Mouse (Mus musculus): Measurements from ENCODE around the gene Jmjd6. TPM values are rescaled to one million over a fixed set of nuclear protein-coding genes. Genes with fewer than 3 reads are reported as not detected.
"Not testable (repeated sequence)": the region's sequence is repeated elsewhere in the genome, so short reads cannot be mapped to it uniquely, and the experiment has no call there.

The Jmjd6 gene
- polyA plus RNA-seq, 1 experiment from 2014 or later = 73.3 TPM

DNA sequence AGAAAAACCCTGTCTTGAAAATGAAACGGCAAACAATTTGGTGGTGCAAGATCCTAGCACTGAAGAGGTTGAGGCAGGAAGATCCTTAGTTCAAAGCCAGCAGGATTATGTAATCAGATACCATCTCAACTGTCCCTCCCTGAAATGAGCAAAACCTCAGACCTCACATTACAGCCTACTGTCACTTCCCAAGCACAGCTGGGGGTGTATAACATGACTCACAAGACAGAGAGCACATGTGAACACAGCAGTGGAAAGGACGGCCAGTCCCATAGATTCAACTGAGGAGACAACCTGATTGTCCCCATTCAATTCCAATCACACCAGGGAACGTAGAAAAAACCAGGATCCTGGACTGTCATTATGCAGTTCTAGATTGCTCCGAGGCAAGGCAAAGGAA is 7.0 kb downstream of the Jmjd6 start:
- H3K4me3 ChIP-seq (ENCODE audit: low read length) = no peak overlapping the region
- no peak overlapping the region for H3K9ac ChIP-seq (ENCODE audit: low read length)
- no peak overlapping the region for H3K4me2 ChIP-seq (ENCODE audit: low read depth, low read length)
- H3K4me1 ChIP-seq (ENCODE audit: control insufficient read depth, insufficient read depth, low read length) = peaks cover 18% of the 10 kb centered on the region
- 96% methylated on average over 4 of the region's 4 CpGs for WGBS
- ATAC-seq (replicated peaks; ENCODE audit: extremely low read depth, insufficient read depth, low FRiP score) = no peak
- H3K27me3 ChIP-seq (ENCODE audit: control insufficient read depth, insufficient read depth, low read length) = no peaks in the 10 kb centered on the region
- H3K9me3 ChIP-seq (replicated peaks; ENCODE audit: control insufficient read depth, low read length) = no peaks in the 10 kb centered on the region
- no peak overlapping the region for H3K27ac ChIP-seq (ENCODE audit: low read length)
- H3K36me3 ChIP-seq (ENCODE audit: control insufficient read depth, insufficient read depth) = peaks cover 82% of the 10 kb centered on the region

DNA sequence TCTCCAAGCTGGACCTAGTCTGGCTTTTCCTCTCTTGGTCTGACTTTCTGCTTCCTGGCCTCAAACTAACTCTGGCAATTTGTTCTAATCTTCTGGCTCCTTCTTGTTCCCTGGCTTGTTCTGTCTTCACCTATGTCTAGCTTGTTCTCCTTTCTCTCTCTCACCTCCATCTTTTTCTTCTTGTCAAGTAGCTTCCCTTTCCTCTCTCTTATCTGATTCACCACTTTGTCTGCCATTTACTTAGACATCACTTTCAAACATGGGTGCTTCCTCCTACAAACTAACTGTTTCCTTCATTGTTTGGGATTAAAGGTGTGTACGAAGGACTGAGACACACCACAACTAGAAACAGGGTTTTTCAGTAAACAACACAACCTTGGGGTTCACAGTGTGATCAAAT is 8.3 kb downstream of the Jmjd6 start:
- peaks cover 70% of the 10 kb centered on the region for H3K36me3 ChIP-seq (ENCODE audit: control insufficient read depth, insufficient read depth)
- WGBS = 82% methylated on average over 1 of the region's 1 CpGs

DNA sequence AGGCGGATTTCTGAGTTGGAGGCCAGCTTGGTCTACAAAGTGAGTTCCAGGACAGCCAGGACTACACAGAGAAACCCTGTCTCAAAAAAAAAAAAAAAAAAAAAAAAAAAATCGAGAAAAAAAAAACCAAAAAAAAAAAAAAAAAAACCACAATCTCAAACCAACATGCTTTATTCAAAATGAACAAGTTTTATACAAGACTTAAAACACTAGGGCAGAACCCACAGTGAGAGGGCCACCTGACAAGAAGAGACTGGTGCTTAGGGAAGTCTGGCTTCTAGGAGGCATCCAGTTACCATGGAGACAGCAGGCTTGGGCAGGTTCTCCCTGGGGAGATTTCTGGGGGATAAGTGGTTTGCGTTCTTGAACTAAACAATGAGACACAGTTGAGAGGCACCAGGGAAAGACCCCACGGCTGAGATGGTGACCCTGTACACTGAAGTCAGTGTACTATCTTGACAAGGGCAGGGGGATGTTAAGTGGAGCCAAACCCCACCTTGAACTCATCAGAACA is 11.0 kb downstream of the Jmjd6 start:
- no peak for ATAC-seq (replicated peaks; ENCODE audit: extremely low read depth, insufficient read depth, low FRiP score)
- Histone ChIP-seq H3K4me3 (ENCODE audit: low read length) (no peak overlapping the region), H3K36me3 (ENCODE audit: control insufficient read depth, insufficient read depth) (peaks cover 44% of the 10 kb centered on the region), H3K9me3 (replicated peaks; ENCODE audit: control insufficient read depth, low read length) (no peaks in the 10 kb centered on the region), H3K27me3 (ENCODE audit: control insufficient read depth, insufficient read depth, low read length) (no peaks in the 10 kb centered on the region), H3K27ac (ENCODE audit: low read length) (no peak overlapping the region), H3K9ac (ENCODE audit: low read length) (no peak overlapping the region), H3K4me2 (ENCODE audit: low read depth, low read length) (no peak overlapping the region), H3K4me1 (ENCODE audit: control insufficient read depth, insufficient read depth, low read length) (peaks cover 4% of the 10 kb centered on the region)
- 55% methylated on average over 3 of the region's 4 CpGs for WGBS

More for the DNA sequence above, 8.3 kb downstream of the Jmjd6 start:
- ATAC-seq (replicated peaks; ENCODE audit: extremely low read depth, insufficient read depth, low FRiP score) = no peak
- Histone ChIP-seq H3K4me2 (ENCODE audit: low read depth, low read length) (no peak overlapping the region), H3K27me3 (ENCODE audit: control insufficient read depth, insufficient read depth, low read length) (no peaks in the 10 kb centered on the region), H3K4me1 (ENCODE audit: control insufficient read depth, insufficient read depth, low read length) (peaks cover 5% of the 10 kb centered on the region), H3K27ac (ENCODE audit: low read length) (no peak overlapping the region), H3K9me3 (replicated peaks; ENCODE audit: control insufficient read depth, low read length) (no peaks in the 10 kb centered on the region), H3K9ac (ENCODE audit: low read length) (no peak overlapping the region), H3K4me3 (ENCODE audit: low read length) (no peak overlapping the region)

DNA sequence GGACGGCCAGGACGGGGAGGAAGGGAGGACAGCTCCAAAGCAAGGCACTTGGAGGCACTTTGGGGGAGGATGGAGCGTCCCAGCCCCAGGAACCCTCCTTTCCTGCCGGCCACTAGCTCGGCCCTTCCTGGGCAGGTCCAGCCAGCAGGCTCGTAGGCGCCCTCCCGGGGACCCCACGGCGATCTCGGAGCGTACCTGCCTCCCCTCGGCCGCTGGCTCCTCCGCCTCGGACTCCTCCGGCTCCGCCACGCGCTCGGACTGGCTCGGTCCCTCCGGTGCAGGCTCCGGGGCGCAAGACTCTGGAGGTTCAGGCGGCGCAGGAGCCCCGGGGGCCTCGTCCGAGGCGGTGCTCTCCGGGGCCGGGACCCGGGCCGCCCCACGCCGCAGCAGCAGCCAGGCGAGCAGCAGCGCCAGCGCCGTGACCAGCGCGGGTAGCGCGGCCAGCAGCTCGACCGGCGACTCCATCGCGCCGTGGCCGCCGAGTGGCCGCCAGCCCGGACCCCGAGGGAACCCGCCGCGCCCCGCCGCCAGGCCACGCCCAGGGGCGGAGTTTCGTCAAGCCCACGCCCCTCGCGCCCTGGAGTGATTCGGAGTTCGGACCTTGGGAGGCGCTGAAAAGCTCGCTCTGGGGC is 15.6 kb downstream of the Jmjd6 start, which contains the start of gene Mxra7:
TSS of gene Mxra7 (minus strand) at position 513 of the 632 bp plus-strand sequence.
- WGBS = under 1% methylated on average over 71 of the region's 71 CpGs
- no peaks in the 10 kb centered on the region for H3K9me3 ChIP-seq (replicated peaks; ENCODE audit: control insufficient read depth, low read length)
- ATAC-seq (replicated peaks; ENCODE audit: extremely low read depth, insufficient read depth, low FRiP score) = peak; percentile 66
- peak within 1 kb of the TSS; percentile 63 for H3K4me3 ChIP-seq (ENCODE audit: low read length)
- peaks cover 10% of the 10 kb centered on the region for H3K4me1 ChIP-seq (ENCODE audit: control insufficient read depth, insufficient read depth, low read length)
- peak within 1 kb of the TSS; percentile 90 for H3K4me2 ChIP-seq (ENCODE audit: low read depth, low read length)
- 0 out of 2 replicates have a peak, but pooled peaks cover 4% of the 10 kb centered on the region for H3K36me3 ChIP-seq (ENCODE audit: control insufficient read depth, insufficient read depth)
- peak within 1 kb of the TSS; percentile 80 for H3K9ac ChIP-seq (ENCODE audit: low read length)
- H3K27ac ChIP-seq (ENCODE audit: low read length) = peak within 1 kb of the TSS; percentile 70
- no peaks in the 10 kb centered on the region for H3K27me3 ChIP-seq (ENCODE audit: control insufficient read depth, insufficient read depth, low read length)

DNA sequence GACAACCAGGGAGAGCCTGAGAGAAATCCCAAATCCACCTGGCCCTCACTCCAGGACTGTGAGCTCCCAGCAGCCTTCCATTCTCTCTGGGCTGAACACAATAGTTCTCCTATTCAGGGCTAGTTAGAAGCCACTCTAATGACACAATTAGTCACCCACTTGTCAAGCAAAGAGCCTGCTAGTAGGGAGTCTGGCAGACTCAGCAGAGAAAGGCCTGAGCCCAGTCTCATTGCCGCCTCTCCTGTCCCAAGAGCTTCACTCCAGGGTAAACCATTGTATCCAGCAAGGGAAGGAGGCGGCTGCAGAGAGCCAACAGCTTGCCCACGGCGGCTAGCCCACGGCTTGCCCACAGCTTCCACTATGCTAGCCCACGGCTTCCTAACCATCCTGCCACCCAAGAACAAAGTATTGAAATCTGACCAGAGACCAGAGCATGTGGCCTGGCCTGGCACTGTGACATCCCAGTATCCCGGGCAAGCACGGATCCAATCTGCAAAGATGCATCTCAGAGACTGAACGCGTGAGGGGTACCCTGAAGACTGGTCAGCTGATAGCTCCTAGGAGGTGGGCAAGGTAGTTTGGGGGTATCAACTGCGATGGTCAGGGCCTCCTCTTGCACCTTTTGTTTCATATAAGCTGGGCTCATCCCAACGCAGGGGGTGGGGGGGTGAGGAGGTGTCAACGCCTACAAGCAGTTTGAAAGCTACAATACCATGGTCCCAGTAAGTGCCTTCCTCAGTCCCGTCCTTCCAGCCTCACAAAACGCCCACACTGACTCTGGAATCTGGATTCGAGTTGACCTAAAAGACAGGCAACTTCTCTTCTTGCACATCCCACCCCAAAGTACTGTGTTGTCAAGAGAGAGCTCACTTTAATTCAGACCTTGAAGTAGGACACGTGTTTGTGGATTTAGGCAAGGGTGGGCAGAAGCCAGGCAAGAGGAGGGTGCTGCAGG is 16.4 kb downstream of the Jmjd6 start:
- Histone ChIP-seq H3K9ac (ENCODE audit: low read length) (peak overlapping the region; percentile 80), H3K36me3 (ENCODE audit: control insufficient read depth, insufficient read depth) (no peaks in the 10 kb centered on the region), H3K4me1 (ENCODE audit: control insufficient read depth, insufficient read depth, low read length) (peaks cover 18% of the 10 kb centered on the region), H3K27ac (ENCODE audit: low read length) (peak overlapping the region; percentile 70), H3K9me3 (replicated peaks; ENCODE audit: control insufficient read depth, low read length) (no peaks in the 10 kb centered on the region), H3K4me3 (ENCODE audit: low read length) (peak overlapping the region; percentile 63), H3K4me2 (ENCODE audit: low read depth, low read length) (peak overlapping the region; percentile 90), H3K27me3 (ENCODE audit: control insufficient read depth, insufficient read depth, low read length) (no peaks in the 10 kb centered on the region)
- 48% methylated on average over 17 of the region's 17 CpGs for WGBS
- peak; percentile 1; the same call in 1 of the 2 replicates for ATAC-seq (replicated peaks; ENCODE audit: extremely low read depth, insufficient read depth, low FRiP score)

DNA sequence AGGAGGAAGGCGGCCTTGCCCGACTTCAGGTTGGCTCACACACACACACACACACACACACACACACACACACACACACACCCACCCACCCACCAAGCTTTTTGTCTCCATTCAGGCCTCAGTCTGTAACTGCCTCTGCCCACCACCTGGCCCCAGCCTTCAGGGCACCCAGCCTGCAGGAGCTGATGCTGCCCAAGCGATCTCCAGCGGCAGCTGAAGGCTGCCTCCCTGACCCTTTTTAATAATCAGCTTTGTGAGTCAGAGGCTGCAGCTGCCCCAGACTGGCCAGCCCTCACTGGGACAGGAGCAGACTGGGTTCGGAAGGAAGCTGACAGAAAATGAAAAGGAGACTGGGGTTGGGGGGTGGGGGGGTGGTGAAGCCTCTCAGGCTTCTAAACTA is 18.0 kb downstream of the Jmjd6 start:
- no peak for ATAC-seq (replicated peaks; ENCODE audit: extremely low read depth, insufficient read depth, low FRiP score)
- Histone ChIP-seq H3K36me3 (ENCODE audit: control insufficient read depth, insufficient read depth) (no peaks in the 10 kb centered on the region), H3K4me2 (ENCODE audit: low read depth, low read length) (peak overlapping the region; percentile 10; the same call in 1 of the 2 replicates), H3K27ac (ENCODE audit: low read length) (no peak overlapping the region), H3K27me3 (ENCODE audit: control insufficient read depth, insufficient read depth, low read length) (no peaks in the 10 kb centered on the region), H3K4me1 (ENCODE audit: control insufficient read depth, insufficient read depth, low read length) (peaks cover 34% of the 10 kb centered on the region), H3K4me3 (ENCODE audit: low read length) (no peak overlapping the region), H3K9ac (ENCODE audit: low read length) (no peak overlapping the region), H3K9me3 (replicated peaks; ENCODE audit: control insufficient read depth, low read length) (no peaks in the 10 kb centered on the region)
- 60% methylated on average over 5 of the region's 5 CpGs for WGBS

DNA sequence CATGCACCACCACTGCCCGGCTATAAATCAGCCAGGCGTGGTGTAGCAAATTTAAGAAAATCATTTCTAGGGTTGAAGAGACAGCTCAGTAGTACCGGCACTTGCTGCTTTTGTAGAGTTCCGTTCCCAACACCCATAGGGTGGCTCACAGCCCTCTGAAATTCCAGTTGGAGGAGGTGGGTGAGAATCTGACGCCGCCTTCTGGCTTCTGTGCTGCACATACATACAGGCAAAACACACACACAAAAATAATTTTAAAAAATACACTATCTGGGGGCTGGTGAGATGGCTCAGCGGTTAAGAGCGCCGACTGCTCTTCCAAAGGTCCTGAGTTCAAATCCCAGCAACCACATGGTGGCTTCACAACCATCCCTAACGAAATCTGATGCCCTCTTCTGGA is 19.4 kb downstream of the Jmjd6 start:
- not testable (repeated sequence) for H3K36me3 ChIP-seq (ENCODE audit: control insufficient read depth, insufficient read depth); H3K27me3 ChIP-seq (ENCODE audit: control insufficient read depth, insufficient read depth, low read length); H3K27ac ChIP-seq (ENCODE audit: low read length); H3K4me3 ChIP-seq (ENCODE audit: low read length); ATAC-seq (replicated peaks; ENCODE audit: extremely low read depth, insufficient read depth, low FRiP score); H3K4me2 ChIP-seq (ENCODE audit: low read depth, low read length); H3K9me3 ChIP-seq (replicated peaks; ENCODE audit: control insufficient read depth, low read length); H3K9ac ChIP-seq (ENCODE audit: low read length)
- 95% methylated on average over 10 of the region's 10 CpGs for WGBS
- H3K4me1 ChIP-seq (ENCODE audit: control insufficient read depth, insufficient read depth, low read length) = peaks cover 46% of the 10 kb centered on the region

DNA sequence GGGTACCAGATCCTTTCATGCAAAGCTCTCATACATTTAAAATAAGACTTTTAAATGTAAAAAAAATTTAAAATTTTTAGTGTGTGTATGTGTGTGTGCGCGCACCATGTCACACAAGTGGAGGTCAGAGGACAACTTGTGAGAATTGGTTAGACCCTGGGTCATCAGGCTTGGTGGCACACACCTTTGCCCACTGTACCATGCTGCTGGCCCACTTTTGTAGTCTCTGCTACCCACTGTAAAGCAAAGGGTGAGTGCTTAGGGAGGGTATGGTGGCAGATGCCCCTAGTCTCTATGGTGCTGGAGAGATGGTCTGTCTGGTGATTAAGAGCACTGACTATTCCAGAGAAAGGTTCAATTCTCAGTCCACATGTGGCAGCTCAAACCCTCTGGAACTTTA is 20.0 kb downstream of the Jmjd6 start:
- H3K4me3 ChIP-seq (ENCODE audit: low read length) = no peak overlapping the region
- no peak overlapping the region for H3K9ac ChIP-seq (ENCODE audit: low read length)
- no peaks in the 10 kb centered on the region for H3K9me3 ChIP-seq (replicated peaks; ENCODE audit: control insufficient read depth, low read length)
- no peak overlapping the region for H3K4me2 ChIP-seq (ENCODE audit: low read depth, low read length)
- H3K27ac ChIP-seq (ENCODE audit: low read length) = no peak overlapping the region
- peaks cover 45% of the 10 kb centered on the region for H3K4me1 ChIP-seq (ENCODE audit: control insufficient read depth, insufficient read depth, low read length)
- H3K27me3 ChIP-seq (ENCODE audit: control insufficient read depth, insufficient read depth, low read length) = no peaks in the 10 kb centered on the region
- H3K36me3 ChIP-seq (ENCODE audit: control insufficient read depth, insufficient read depth) = no peaks in the 10 kb centered on the region
- no peak for ATAC-seq (replicated peaks; ENCODE audit: extremely low read depth, insufficient read depth, low FRiP score)
- WGBS = 87% methylated on average over 2 of the region's 2 CpGs

DNA sequence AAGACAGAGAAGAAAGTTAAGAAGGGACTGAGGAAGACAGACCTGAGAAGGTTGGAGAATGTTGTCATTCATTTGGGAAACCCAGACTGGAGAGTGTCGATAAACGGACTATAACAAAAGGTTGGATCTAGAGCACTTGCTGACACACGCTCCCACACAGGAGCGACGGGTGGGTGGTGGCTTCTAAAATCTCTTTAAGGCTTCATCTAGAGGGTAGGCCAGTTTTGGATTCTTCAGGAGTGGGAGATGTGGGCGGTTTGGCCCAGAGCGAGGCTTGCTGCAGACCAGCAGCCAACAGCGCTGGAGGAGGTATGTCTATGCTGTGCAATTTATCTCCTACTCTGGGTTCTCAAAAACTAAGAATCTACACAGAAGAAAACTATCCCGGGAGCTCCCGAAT is 20.6 kb downstream of the Jmjd6 start:
- H3K4me2 ChIP-seq (ENCODE audit: low read depth, low read length) = peak overlapping the region; percentile 4; the same call in 1 of the 2 replicates
- ATAC-seq (replicated peaks; ENCODE audit: extremely low read depth, insufficient read depth, low FRiP score) = no peak
- H3K27me3 ChIP-seq (ENCODE audit: control insufficient read depth, insufficient read depth, low read length) = no peaks in the 10 kb centered on the region
- peaks cover 42% of the 10 kb centered on the region for H3K4me1 ChIP-seq (ENCODE audit: control insufficient read depth, insufficient read depth, low read length)
- H3K9ac ChIP-seq (ENCODE audit: low read length) = peak overlapping the region; percentile 27; the same call in 1 of the 2 replicates
- WGBS = 82% methylated on average over 10 of the region's 10 CpGs
- no peak overlapping the region for H3K4me3 ChIP-seq (ENCODE audit: low read length)
- no peaks in the 10 kb centered on the region for H3K9me3 ChIP-seq (replicated peaks; ENCODE audit: control insufficient read depth, low read length)
- H3K36me3 ChIP-seq (ENCODE audit: control insufficient read depth, insufficient read depth) = no peaks in the 10 kb centered on the region
- peak overlapping the region; percentile 58 for H3K27ac ChIP-seq (ENCODE audit: low read length)

Measured in heart, embryonic 16.5 days (tissue).